Mouse (Mus musculus) cerebellum, adult 11 months (tissue): ENCODE measurements around the gene Mettl24.
A peak's percentile ranks its signal among the peaks of the same experiment; 100 is the strongest.

Experiments used
- DNase-seq: peaks from one replicate; pipeline ENCODE4 v3.0.0; 2022

The Mettl24 gene

GRCm38 (mm10) chr10:40683092-40683867 lies at the start of gene Mettl24:
Gene Mettl24, plus strand, starts transcription at chr10:40683282.
- peak; percentile 71 for DNase-seq

DNA sequence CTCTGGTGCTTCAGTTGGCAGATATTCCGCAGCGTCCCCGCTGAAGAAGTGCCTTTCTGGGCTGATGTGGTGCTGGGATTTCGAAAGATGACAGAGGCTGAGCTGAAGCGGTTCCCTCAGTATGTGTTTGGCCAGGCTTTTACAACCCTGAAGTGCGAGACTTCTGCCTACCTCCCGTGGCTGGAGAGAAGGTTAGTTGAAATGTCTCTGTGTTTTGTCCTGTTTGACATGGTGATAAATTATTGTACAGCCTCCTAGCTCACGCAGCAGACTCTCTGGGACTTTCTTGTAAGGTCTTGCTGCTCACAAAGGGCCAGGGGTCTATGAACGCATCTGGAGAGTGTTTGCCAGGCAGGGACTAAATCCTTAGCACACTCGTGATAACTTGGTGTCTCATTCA lies 45.8 kb upstream of the Mettl24 start:
- DNase-seq: no peak

GRCm38 (mm10) chr10:40638276-40638675 lies 44.8 kb upstream of the Mettl24 start:
- DNase-seq: peak; percentile 70

DNA sequence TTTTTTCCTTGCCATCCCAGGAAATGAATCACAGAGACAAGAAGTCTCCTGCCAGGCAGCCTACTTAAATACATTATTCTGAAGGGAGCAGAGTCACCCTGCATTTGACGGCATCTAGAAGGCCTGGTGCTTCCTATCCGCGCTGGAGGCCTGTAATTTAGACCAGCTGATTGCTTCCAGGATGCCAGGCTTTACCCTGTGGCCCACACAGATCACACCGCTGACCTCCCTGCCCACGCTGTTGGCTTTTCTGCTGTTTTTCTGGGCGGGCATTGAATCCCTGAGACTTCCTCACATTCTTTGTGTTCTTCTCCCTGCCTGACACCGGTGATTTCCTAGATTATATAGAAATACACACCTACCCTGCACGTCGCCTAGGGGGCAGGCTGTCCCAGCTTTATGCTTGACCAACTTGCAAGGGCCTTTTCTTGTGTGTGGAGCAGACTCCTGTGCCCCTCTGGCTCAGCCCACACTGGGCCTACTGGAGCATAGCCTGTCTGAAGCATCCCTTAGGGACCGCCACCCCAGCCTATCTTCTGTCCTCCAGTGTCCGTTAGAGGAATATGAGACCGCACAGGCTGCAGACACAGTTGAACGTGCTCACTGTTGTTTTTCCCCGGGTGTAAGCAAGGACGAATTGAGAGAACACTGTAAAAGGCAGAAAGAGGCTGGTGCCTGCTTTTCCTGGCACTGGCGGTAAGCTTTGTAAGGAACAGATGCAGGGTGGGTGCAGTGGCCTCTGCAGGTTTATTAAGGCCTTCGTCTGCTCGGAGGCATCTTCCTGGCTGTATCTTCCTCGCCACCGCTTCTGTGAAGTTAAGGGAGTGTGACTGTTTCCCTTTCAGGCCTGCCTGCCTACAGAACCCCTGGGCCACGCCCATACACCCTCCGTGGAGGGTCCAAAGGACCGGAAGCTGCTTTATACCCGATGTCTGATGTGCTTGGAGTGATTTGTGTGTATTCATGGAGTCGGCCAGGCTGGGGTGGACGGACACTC lies 44.0 kb upstream of the Mettl24 start:
- DNase-seq: no peak

- no peak for DNase-seq
Observed at GRCm38 (mm10) chr10:40640406-40640805, 42.7 kb upstream of the Mettl24 start.

DNA sequence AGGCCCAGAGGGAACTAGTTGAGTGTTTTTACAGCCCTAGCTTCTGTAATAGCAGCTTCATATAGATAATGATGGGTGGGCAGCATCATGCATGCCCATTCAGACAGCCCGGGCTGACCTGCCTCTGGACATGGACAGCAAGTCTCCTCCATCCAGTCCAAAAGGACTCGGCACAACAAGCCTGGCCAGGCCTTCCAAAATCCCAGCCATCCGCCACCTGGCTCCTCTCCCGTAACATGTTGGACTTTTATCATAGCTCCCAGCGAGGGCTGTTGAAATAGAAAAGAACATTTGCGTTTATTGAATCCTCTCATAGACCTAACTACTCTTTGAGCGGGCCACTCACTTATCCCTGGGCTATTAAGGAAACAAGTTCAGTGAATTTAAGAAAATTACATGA lies 41.2 kb upstream of the Mettl24 start:
- peak; percentile 53 for DNase-seq

DNA sequence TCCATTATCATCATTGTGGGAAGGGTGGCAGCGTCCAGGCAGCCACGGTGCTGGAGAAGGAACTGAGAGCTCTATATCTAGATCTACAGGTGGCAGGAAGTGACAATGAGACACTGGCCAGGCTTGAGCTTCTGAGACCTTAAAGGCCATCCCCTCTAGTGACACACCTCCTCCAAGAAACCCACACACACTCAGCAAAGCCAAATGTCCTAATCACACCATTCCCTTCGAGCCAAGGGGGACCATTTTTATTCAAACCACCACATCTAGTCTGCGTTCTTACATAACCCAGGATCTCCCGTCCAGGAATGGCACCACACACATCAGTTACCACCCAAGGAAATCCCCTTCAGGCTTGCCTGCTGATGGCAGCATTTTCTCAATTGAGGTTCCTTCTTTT lies 40.0 kb upstream of the Mettl24 start:
- no peak for DNase-seq

DNA sequence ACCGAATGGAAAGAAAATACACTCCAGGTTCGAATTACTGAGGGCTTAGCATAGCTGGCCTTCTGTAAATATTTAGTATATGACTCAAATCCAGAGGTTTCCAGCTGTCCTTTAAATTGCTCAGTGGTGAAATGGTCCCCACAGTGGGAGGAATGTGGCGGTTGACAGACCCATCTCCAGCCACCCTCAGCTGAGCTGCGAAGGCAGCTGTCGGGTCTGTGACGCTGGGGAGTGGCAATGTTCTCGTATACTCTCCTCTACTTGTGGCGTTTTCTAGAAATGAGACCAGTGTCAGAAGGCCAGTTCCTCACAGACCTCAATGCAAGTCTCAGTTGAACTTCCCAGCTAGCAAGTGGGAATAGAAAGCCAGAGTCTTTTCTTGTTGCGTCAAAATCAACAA lies 38.6 kb upstream of the Mettl24 start:
- DNase-seq: no peak

DNA sequence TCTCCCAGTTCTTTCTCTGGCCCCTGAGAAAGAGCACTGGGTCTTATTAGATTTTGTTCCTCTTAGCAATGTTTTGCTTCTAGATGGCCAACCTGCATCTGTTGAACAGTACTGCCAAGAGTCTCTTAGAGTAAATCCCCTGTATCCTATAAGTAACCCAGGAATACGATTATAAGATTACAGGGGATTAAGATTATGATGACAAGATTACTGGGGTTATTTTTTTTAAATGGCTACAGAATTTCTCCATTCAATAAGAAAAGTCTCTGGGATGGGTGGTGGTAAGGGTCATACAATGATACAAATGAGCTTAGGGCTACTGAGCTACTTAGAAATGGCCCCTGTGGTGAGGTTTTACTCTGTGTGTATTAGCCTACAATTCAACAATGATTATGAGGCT lies 37.7 kb upstream of the Mettl24 start:
- no peak for DNase-seq

DNA sequence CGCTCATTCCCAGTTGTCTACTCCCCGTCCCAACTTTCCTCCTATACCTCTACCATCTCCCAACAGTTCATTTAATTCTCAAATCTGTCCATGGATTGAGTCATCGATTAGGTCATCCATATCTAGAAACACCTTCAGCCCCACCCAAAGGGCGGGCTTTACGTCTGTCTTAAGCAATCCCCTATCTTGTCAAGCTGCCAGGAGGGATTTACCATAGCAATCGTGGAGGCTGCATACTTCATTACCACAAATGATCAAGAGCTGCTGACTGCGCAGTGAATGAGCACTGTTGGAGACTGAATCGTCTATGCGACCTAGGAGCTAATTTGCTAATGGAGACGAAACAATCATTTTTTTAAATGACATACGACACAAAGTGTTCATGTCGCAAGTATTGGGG lies 34.3 kb upstream of the Mettl24 start:
- no peak for DNase-seq

- DNase-seq: no peak
Observed at GRCm38 (mm10) chr10:40649634-40650033, 33.4 kb upstream of the Mettl24 start.

GRCm38 (mm10) chr10:40651676-40652075 lies 31.4 kb upstream of the Mettl24 start:
- DNase-seq: no peak

DNA sequence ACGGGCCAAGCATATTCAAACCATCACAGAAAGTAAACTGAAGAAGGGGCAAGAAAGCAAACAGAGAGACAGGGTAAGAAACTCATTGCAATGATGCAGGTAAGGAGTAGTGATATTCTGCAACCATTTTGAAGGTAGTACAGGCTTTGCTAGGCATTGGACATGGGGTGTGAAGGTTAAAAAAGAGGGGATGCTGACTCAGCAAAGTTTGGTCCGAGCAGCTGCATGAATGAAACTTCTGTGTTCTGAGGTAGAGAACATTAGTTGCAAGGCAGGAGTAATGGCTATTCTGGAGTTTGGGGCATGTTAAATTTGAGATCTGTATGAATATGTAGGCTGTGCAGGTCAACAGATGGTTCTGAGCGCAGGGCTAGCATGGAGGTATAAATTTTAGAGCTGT lies 17.8 kb upstream of the Mettl24 start:
- DNase-seq: no peak

GRCm38 (mm10) chr10:40666943-40667342 lies 16.1 kb upstream of the Mettl24 start:
- DNase-seq: no peak

DNA sequence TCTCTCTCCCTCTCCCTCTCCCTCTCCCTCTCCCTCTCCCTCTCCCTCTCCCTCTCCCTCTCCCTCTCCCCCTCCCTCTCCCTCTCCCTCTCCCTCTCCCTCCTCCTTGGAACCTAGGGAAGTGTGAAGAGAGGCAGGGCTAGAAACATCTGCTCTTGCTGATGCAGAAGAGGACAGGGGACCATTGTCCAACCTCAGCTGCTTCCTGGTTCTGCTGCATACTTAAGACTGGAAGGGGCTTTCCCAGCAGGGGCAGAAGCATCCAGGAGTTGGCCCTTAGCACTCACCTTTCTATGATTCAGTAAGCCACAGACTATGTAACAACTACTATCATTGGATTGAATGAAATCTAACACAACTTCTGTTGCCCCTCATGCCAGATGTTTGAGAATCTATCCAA lies 14.4 kb upstream of the Mettl24 start:
- no peak for DNase-seq

DNA sequence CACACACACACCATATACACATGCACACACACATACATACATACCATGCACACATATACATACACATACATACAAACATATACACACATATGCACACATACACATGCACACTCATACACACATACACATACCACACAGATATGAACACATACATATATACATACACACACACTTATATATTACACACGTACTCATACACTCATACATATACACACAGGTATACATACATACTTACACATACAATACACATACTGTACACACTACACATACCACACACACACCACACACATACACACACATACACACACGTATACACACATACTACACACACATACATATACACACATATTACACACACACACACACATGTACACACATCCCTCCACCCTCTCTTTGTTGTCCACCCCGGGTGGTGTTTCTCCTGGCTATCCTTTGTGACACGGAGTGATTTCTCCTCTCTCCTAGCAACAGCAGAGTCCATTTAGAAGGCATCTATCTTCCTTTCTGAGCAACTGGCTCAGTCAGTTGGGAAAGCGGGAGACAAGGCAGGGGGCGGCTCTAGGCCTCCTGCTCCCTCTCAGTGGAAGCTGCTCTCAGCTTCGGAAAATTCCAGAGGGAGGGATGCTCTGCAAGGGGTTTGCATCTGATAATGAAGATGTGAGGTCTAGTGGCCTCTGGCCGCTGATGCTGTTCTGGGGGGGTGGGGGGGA lies 10.3 kb upstream of the Mettl24 start:
- DNase-seq: no peak

GRCm38 (mm10) chr10:40673297-40673665 lies 9.8 kb upstream of the Mettl24 start:
- DNase-seq: no peak

DNA sequence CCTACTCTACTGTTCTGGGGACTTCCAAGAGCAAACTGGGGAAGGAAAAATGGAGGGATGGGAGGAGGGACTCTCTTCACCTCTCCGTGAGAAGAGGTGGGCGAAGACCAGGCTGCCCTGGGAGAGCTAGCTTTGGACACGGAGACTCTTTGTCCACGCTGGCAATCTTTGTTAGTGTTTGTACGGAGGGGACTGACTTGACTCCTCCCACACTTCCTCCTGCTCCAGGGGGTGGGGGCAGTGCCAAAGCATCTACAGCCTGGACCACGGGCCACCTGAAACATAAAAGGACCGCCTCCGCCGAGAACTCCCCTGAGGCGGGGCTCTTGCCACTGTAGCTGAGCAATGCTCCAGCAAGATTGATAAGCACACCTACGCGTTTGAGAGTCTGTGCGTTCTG lies 8.9 kb upstream of the Mettl24 start:
- DNase-seq: no peak

DNA sequence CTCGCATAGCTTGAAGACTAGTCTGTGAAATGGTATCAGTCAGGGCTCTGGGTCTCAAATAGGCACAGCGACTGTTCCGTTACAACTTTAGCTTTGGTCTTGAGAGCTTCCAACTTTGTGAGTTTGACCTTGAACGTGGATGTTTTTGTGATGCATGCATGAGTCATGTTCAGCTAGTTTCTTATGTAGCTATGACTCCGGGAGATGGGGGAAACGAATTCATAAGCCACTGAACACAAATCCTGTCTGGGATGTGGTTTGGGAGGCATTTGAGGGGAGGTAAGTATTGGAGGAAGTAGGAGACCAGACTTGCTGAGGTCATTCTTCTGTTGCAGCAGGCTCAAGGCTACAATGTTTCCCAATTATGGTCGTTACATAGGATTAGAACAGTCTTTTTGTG lies 7.2 kb upstream of the Mettl24 start:
- no peak for DNase-seq

DNA sequence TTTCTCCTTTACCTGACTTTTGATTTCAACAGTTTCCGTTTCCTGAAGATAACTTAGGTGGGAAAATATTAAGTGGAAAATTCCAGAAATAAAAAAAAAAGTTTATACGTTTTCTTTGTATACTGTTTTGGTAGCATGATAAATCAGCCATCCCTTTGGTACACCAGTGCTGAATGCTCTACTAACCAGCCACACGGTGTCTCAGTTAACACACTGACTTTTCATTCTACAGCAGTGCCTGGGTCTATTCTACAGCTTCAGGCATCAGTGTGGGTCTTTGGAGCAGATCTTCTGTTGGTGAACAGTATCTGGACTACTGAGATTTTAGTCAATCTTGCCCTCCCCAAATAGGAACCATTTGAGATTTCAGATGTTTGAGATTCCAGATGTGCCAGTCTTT lies 4.6 kb upstream of the Mettl24 start:
- DNase-seq: no peak

GRCm38 (mm10) chr10:40682470-40682869 lies 612 bp upstream of the Mettl24 start:
- peak; percentile 16 for DNase-seq

DNA sequence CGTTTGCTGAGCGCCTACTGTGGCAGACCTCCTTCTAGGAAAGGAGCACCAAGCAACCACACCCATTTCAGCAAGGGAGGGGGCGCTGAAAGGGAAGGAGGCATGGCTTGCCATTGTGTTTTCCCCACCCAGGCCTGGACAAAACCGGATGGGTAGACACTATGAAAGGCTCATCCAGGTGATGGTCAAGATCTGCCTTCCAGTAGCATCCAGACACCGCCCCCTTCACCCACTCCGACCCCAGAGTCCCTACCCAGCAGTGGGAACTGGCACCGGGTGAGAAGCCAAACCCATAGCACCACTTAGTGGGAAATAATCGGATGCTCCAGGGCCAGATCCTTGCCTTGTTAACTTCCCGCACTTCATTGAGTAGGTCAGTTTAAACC lies 779 bp downstream of the Mettl24 start:
- DNase-seq: no peak

DNA sequence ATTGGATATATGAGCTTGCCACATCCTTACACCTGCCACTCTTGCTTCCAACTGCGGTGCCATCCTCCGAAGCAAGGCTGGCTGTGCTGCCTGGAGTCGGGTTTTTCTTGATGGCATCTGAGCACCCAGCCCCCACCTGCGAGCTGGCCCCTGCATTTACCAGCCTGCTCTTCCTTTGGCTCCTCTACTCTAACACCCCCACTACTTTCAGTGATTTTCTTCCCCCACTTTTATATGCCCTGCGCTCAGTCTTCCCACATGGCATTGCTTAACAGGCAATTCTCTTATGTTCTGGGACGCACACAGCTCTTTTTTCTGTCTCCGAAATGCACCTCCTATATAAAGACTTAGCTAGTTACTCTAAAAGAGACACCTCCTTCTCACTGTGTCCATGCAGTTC lies 1.2 kb downstream of the Mettl24 start:
- no peak for DNase-seq
